Mouse (Mus musculus) midbrain, embryonic 11.5 days (tissue): ENCODE data around the gene Lgi1. TPM values are rescaled to one million over a fixed set of nuclear protein-coding genes. Genes with fewer than 3 reads are reported as not detected.

Source experiments
- ATAC-seq: fragments of 200-750 bp; cut with Nextera tagmentation; 2 replicates; pipeline ENCODE4 v1.8.0; 2017; ENCODE audit warnings: moderate TSS enrichment, moderate library complexity; ENCODE audit not compliant: low FRiP score
- DNase-seq: peaks from one replicate; pipeline ENCODE4 v3.0.0; 2015; ENCODE audit warnings: low spot score; ENCODE audit errors: missing footprints
- H3K27ac ChIP-seq: fragments of 300-500 bp; sonication (generic); 2 replicates; pipeline ENCODE4 v1.5.1; 2014; ENCODE audit warnings: low read depth, low read length
- H3K27me3 ChIP-seq: fragments of 300-500 bp; sonication (generic); 2 replicates; pipeline ENCODE4 v1.6.1; 2014; ENCODE audit warnings: mild to moderate bottlenecking, low read length, moderate library complexity, mixed read lengths; ENCODE audit not compliant: control insufficient read depth, insufficient read depth
- H3K36me3 ChIP-seq: fragments of 300-500 bp; sonication (generic); 2 replicates; pipeline ENCODE4 v1.6.1; 2014; ENCODE audit warnings: mild to moderate bottlenecking, low read length, moderate library complexity, mixed read lengths; ENCODE audit not compliant: control insufficient read depth, insufficient read depth
- H3K4me1 ChIP-seq: fragments of 300-500 bp; sonication (generic); 2 replicates; pipeline ENCODE4 v1.6.1; 2014; ENCODE audit warnings: low read length; ENCODE audit not compliant: control insufficient read depth, insufficient read depth
- H3K4me2 ChIP-seq: fragments of 300-500 bp; sonication (generic); 2 replicates; pipeline ENCODE4 v1.6.1; 2014; ENCODE audit warnings: mild to moderate bottlenecking, moderate library complexity
- H3K4me3 ChIP-seq: fragments of 300-500 bp; sonication (generic); 2 replicates; pipeline ENCODE4 v1.5.1; 2014; ENCODE audit warnings: low read depth, low read length
- H3K9ac ChIP-seq: fragments of 300-500 bp; sonication (generic); 2 replicates; pipeline ENCODE4 v1.6.1; 2014; ENCODE audit warnings: low read length
- H3K9me3 ChIP-seq: fragments of 300-500 bp; sonication (generic); 2 replicates; pipeline ENCODE4 v1.6.1; 2016; ENCODE audit warnings: low read length; ENCODE audit not compliant: control insufficient read depth
- whole genome bisulfite sequencing: fragments of 180-500 bp; shearing (Covaris S2); extraction: QIAGEN DNeasy Blood & Tissue Kit; methylation state at CpG from one replicate; pipeline ENCODE4 v1.1.7; 2014; 5-methylcytosine and 5-hydroxymethylcytosine counted together
- polyA plus RNA-seq: library from polyadenylated mRNA; unstranded; fragments of >200 nt; fragmentation: Nextera tagmentation; extraction: Ambion mirVana; gene quantifications from 2 replicates; pipeline ENCODE4 v1.2.1, GENCODE M21; 2014

Gene Lgi1
- polyA plus RNA-seq, 1 experiment from 2014 or later: 2.5 TPM

- Histone ChIP-seq H3K9me3 (no peaks in the 10 kb centered on the region), H3K27ac (no peak overlapping the region), H3K36me3 (no peaks in the 10 kb centered on the region), H3K27me3 (no peaks in the 10 kb centered on the region), H3K4me3 (no peak overlapping the region), H3K4me2 (no peak overlapping the region), H3K4me1 (no peaks in the 10 kb centered on the region), H3K9ac (no peak overlapping the region)
- ATAC-seq: no peak
- WGBS: 89% methylated on average over 15 of the region's 15 CpGs
- DNase-seq: peak; percentile 39
These were observed 10.5 kb downstream of the Lgi1 start for GRCm38 (mm10) chr19:38274747-38275421.

GRCm38 (mm10) chr19:38276226-38276625, 11.9 kb downstream of the Lgi1 start:
- H3K27me3 ChIP-seq: no peaks in the 10 kb centered on the region
- ATAC-seq: no peak
- no peaks in the 10 kb centered on the region for H3K9me3 ChIP-seq
- no peak overlapping the region for H3K4me3 ChIP-seq
- H3K36me3 ChIP-seq: no peaks in the 10 kb centered on the region
- WGBS: 85% methylated on average over 4 of the region's 4 CpGs
- no peak overlapping the region for H3K27ac ChIP-seq
- H3K4me1 ChIP-seq: no peaks in the 10 kb centered on the region
- DNase-seq: peak; percentile 75
- no peak overlapping the region for H3K4me2 ChIP-seq
- no peak overlapping the region for H3K9ac ChIP-seq

- ATAC-seq (no peak), DNase-seq (no peak)
- H3K27ac ChIP-seq: no peak overlapping the region
- H3K4me1 ChIP-seq: no peaks in the 10 kb centered on the region
- WGBS: 95% methylated on average over 10 of the region's 10 CpGs
- H3K4me3 ChIP-seq: no peak overlapping the region
- H3K9ac ChIP-seq: no peak overlapping the region
- H3K4me2 ChIP-seq: no peak overlapping the region
- H3K9me3 ChIP-seq: no peaks in the 10 kb centered on the region
- H3K36me3 ChIP-seq: no peaks in the 10 kb centered on the region
- no peaks in the 10 kb centered on the region for H3K27me3 ChIP-seq
These were observed 15.9 kb downstream of the Lgi1 start for GRCm38 (mm10) chr19:38280242-38280641.

GRCm38 (mm10) chr19:38282407-38282806, 18.1 kb downstream of the Lgi1 start:
- Histone ChIP-seq H3K36me3 (no peaks in the 10 kb centered on the region), H3K27me3 (no peaks in the 10 kb centered on the region), H3K27ac (no peak overlapping the region), H3K9ac (no peak overlapping the region), H3K4me3 (no peak overlapping the region), H3K9me3 (no peaks in the 10 kb centered on the region), H3K4me2 (no peak overlapping the region), H3K4me1 (no peaks in the 10 kb centered on the region)
- ATAC-seq: no peak
- 60% methylated on average over 2 of the region's 2 CpGs for WGBS
- DNase-seq: peak; percentile 14

- DNase-seq (peak; percentile 59), ATAC-seq (no peak)
- Histone ChIP-seq H3K9ac (no peak overlapping the region), H3K27me3 (no peaks in the 10 kb centered on the region), H3K4me1 (no peaks in the 10 kb centered on the region; the same call in 1 of the 2 replicates), H3K27ac (no peak overlapping the region), H3K4me3 (no peak overlapping the region), H3K9me3 (no peaks in the 10 kb centered on the region), H3K36me3 (no peaks in the 10 kb centered on the region), H3K4me2 (no peak overlapping the region)
- 72% methylated on average over 6 of the region's 6 CpGs for WGBS
These were observed 24.2 kb downstream of the Lgi1 start for GRCm38 (mm10) chr19:38288556-38288955.

GRCm38 (mm10) chr19:38291432-38291831, 27.1 kb downstream of the Lgi1 start:
- no peaks in the 10 kb centered on the region for H3K27me3 ChIP-seq
- no peaks in the 10 kb centered on the region for H3K9me3 ChIP-seq
- H3K4me2 ChIP-seq: no peak overlapping the region
- ATAC-seq (no peak), DNase-seq (peak; percentile 65)
- 83% methylated on average over 6 of the region's 6 CpGs for WGBS
- no peak overlapping the region for H3K27ac ChIP-seq
- no peaks in the 10 kb centered on the region for H3K36me3 ChIP-seq
- no peak overlapping the region for H3K9ac ChIP-seq
- H3K4me1 ChIP-seq: no peaks in the 10 kb centered on the region; the same call in 1 of the 2 replicates
- no peak overlapping the region for H3K4me3 ChIP-seq

GRCm38 (mm10) chr19:38298018-38298626, 33.8 kb downstream of the Lgi1 start:
- DNase-seq (peak; percentile 85), ATAC-seq (peak; percentile 50; the same call in 1 of the 2 replicates)
- H3K9ac ChIP-seq: no peak overlapping the region
- H3K4me3 ChIP-seq: no peak overlapping the region
- H3K9me3 ChIP-seq: no peaks in the 10 kb centered on the region
- H3K27me3 ChIP-seq: no peaks in the 10 kb centered on the region
- no peak overlapping the region for H3K4me2 ChIP-seq
- H3K36me3 ChIP-seq: no peaks in the 10 kb centered on the region
- H3K27ac ChIP-seq: no peak overlapping the region
- 2% methylated on average over 3 of the region's 3 CpGs for WGBS
- H3K4me1 ChIP-seq: no peaks in the 10 kb centered on the region; the same call in 1 of the 2 replicates

GRCm38 (mm10) chr19:38308116-38308515, 43.8 kb downstream of the Lgi1 start:
- Histone ChIP-seq H3K4me1 (no peaks in the 10 kb centered on the region), H3K36me3 (no peaks in the 10 kb centered on the region), H3K9me3 (no peaks in the 10 kb centered on the region), H3K4me3 (no peak overlapping the region), H3K9ac (no peak overlapping the region), H3K27me3 (no peaks in the 10 kb centered on the region), H3K27ac (no peak overlapping the region), H3K4me2 (no peak overlapping the region)
- WGBS: 92% methylated on average over 8 of the region's 8 CpGs
- ATAC-seq: no peak
- peak; percentile 57 for DNase-seq

GRCm38 (mm10) chr19:38315099-38315498, 50.8 kb downstream of the Lgi1 start:
- no peaks in the 10 kb centered on the region for H3K27me3 ChIP-seq
- 90% methylated on average over 7 of the region's 7 CpGs for WGBS
- no peaks in the 10 kb centered on the region for H3K9me3 ChIP-seq
- no peak overlapping the region for H3K4me2 ChIP-seq
- H3K4me3 ChIP-seq: no peak overlapping the region
- H3K4me1 ChIP-seq: no peaks in the 10 kb centered on the region
- no peak overlapping the region for H3K9ac ChIP-seq
- DNase-seq (peak; percentile 19), ATAC-seq (no peak)
- no peak overlapping the region for H3K27ac ChIP-seq
- no peaks in the 10 kb centered on the region for H3K36me3 ChIP-seq
